Comparison of ENCODE assay signal across 8 mouse cellular contexts in the genomic region with DNA sequence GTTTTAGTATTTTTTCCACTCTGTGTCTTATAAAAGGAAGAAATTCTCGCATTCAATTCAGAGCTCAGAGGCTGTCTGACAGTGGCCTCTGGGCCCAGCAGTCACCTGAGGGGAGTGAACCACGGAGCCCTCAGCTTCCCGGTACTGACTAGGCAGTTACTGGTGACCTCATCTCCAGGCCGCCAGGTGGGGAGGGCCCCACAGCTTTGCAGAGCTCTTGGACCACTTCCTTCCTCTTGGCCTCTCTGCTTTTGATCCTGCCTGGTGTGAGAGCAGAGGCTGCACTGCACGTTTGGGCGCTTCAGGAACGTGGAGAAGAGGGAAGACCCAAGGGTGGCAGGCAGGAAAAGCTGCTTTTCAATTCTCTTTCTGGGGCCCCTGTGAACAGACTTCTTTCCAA. TPM values are rescaled to one million over a fixed set of nuclear protein-coding genes. Genes with fewer than 3 reads are reported as not detected.
DNase-seq lines count a peak whose midpoint lies in the region; ATAC-seq and TF ChIP-seq lines count a peak whose summit lies in the region.

No protein-coding gene starts in this region.

- intact Hi-C loops in heart, postnatal 10 days (cut with DNase I), result loop anchor here (2.0 to 5.0 kb wide), 2 partner anchors 32 to 86 kb away; no protein-coding TSS in a partner anchor
- intact Hi-C loops in left cerebral cortex, postnatal 4 days (cut with DNase I), result no loop called here

- no peaks in the 10 kb centered on the region for H3K36me3 ChIP-seq in heart, embryonic 16.5 days (ENCODE audit: control insufficient read depth, insufficient read depth)
- no peaks in the 10 kb centered on the region for H3K36me3 ChIP-seq in liver, embryonic 15.5 days (replicated peaks)
- H3K36me3 ChIP-seq in stomach, embryonic 16.5 days (ENCODE audit: control insufficient read depth, insufficient read depth, low read length), result no peaks in the 10 kb centered on the region

- no peaks in the 10 kb centered on the region for H3K27me3 ChIP-seq in heart, embryonic 16.5 days (ENCODE audit: control insufficient read depth, insufficient read depth, low read length)
- no peaks in the 10 kb centered on the region for H3K27me3 ChIP-seq in liver, embryonic 15.5 days
- H3K27me3 ChIP-seq in stomach, embryonic 16.5 days (ENCODE audit: control insufficient read depth, insufficient read depth, low read length), result no peaks in the 10 kb centered on the region

- H3K4me1 ChIP-seq in heart, embryonic 16.5 days (ENCODE audit: control insufficient read depth, insufficient read depth, low read length), result peaks cover 12% of the 10 kb centered on the region
- no peaks in the 10 kb centered on the region for H3K4me1 ChIP-seq in liver, embryonic 15.5 days (replicated peaks)
- H3K4me1 ChIP-seq in stomach, embryonic 16.5 days (ENCODE audit: control insufficient read depth, insufficient read depth, low read length), result no peaks in the 10 kb centered on the region

- peak; percentile 70 for ATAC-seq in heart, embryonic 16.5 days (replicated peaks; ENCODE audit: extremely low read depth, insufficient read depth, low FRiP score)
- ATAC-seq in liver, embryonic 15.5 days (ENCODE audit: insufficient read depth), result no peak
- ATAC-seq in stomach, embryonic 16.5 days (ENCODE audit: insufficient read depth, low FRiP score), result 0 out of 2 replicates have a peak, but pooled peaks have one; percentile 56
- no peak for ATAC-seq in erythroid progenitor cell, adult 5-6 weeks (replicated peaks; ENCODE audit: low FRiP score, poor library complexity, severe bottlenecking)

- H3K9me3 ChIP-seq in heart, embryonic 16.5 days (replicated peaks; ENCODE audit: control insufficient read depth, low read length), result no peaks in the 10 kb centered on the region
- H3K9me3 ChIP-seq in liver, embryonic 15.5 days (replicated peaks), result no peaks in the 10 kb centered on the region
- no peaks in the 10 kb centered on the region for H3K9me3 ChIP-seq in stomach, embryonic 16.5 days (replicated peaks; ENCODE audit: control insufficient read depth, low read length)

- no peak overlapping the region for H3K9ac ChIP-seq in heart, embryonic 16.5 days (ENCODE audit: low read length)
- no peak overlapping the region for H3K9ac ChIP-seq in liver, embryonic 15.5 days
- no peak overlapping the region for H3K9ac ChIP-seq in stomach, embryonic 16.5 days (ENCODE audit: low read length)

- DNase-seq in heart, postnatal 10 days, result no peak
- DNase-seq in cerebellum, postnatal 25 days, result peak; percentile 34 to 56
- no peak for DNase-seq in left cerebral cortex, postnatal 4 days
- no peak for DNase-seq in layer of hippocampus, adult 2 months (ENCODE audit: low spot score in 2 of 2)

- TF ChIP-seq CTCF in layer of hippocampus, adult 2 months (conservative IDR thresholded peaks at IDR 0.05), result no peak

- H3K27ac ChIP-seq in heart, embryonic 16.5 days (ENCODE audit: low read length), result peak overlapping the region; percentile 39; the same call in 1 of the 2 replicates
- H3K27ac ChIP-seq in liver, embryonic 15.5 days (replicated peaks), result no peak overlapping the region
- no peak overlapping the region for H3K27ac ChIP-seq in stomach, embryonic 16.5 days (ENCODE audit: low read length)
- H3K27ac ChIP-seq in layer of hippocampus, adult 2 months, result no peak overlapping the region

- no peak overlapping the region for H3K4me2 ChIP-seq in heart, embryonic 16.5 days (ENCODE audit: low read depth, low read length)
- 0 out of 2 replicates have a peak overlapping the region, but pooled peaks have one; percentile 5 for H3K4me2 ChIP-seq in liver, embryonic 15.5 days
- H3K4me2 ChIP-seq in stomach, embryonic 16.5 days (ENCODE audit: low read depth, low read length), result no peak overlapping the region

- H3K4me3 ChIP-seq in heart, embryonic 16.5 days (ENCODE audit: low read length), result no peak overlapping the region
- H3K4me3 ChIP-seq in liver, embryonic 15.5 days (replicated peaks), result no peak overlapping the region
- no peak overlapping the region for H3K4me3 ChIP-seq in stomach, embryonic 16.5 days (replicated peaks; ENCODE audit: low read length)
- H3K4me3 ChIP-seq in layer of hippocampus, adult 2 months, result no peak overlapping the region

- whole genome bisulfite sequencing in heart, embryonic 16.5 days, result 20% methylated on average over 7 of the region's 7 CpGs
- whole genome bisulfite sequencing in liver, embryonic 15.5 days (ENCODE audit: insufficient replicate concordance), result 10% methylated on average over 7 of the region's 7 CpGs
- 18% methylated on average over 7 of the region's 7 CpGs for WGBS in stomach, embryonic 16.5 days

RNA-seq across cellular contexts. Expression of gene Gpr171, which starts 20.7 kb away (rescaled TPM):
- 1.5 and 3.5 TPM in 2 replicates for polyA plus RNA-seq in heart, embryonic 16.5 days (2015; fragmentation: Nextera tagmentation; extraction: Ambion mirVana)
- not detected for total RNA-seq in heart, postnatal 10 days (2021)
- polyA plus RNA-seq in liver, embryonic 15.5 days (2015; fragmentation: Nextera tagmentation; extraction: Ambion mirVana), result 0.68 and 0.77 TPM in 2 replicates
- 0.81 and 1.0 TPM in 2 replicates for polyA plus RNA-seq in stomach, embryonic 16.5 days (2015; fragmentation: Nextera tagmentation; extraction: Ambion mirVana)
- 4.3 and 5.9 TPM in 2 replicates for total RNA-seq in erythroid progenitor cell, adult 5-6 weeks (2015; ENCODE audit: low replicate concordance)
- 0.38 and 2.3 TPM in 2 replicates for total RNA-seq in erythroid progenitor cell, adult 5-6 weeks (2017; ENCODE audit: low replicate concordance)
- total RNA-seq in left cerebral cortex, postnatal 4 days (2021), result not detected
- total RNA-seq in layer of hippocampus, adult 2 months (2021), result not detected

Comparison
In these comparisons a context has a peak if more than half of its experiments do, and no peak if none do; other contexts are left out.
1. ATAC-seq: peak in heart, embryonic 16.5 days (single experiment) and stomach, embryonic 16.5 days (single experiment); none in liver, embryonic 15.5 days (single experiment) and erythroid progenitor cell, adult 5-6 weeks (single experiment).
2. DNase-seq: peak in cerebellum, postnatal 25 days (2 of 2); none in heart, postnatal 10 days (0 of 2), left cerebral cortex, postnatal 4 days (single experiment) and layer of hippocampus, adult 2 months (0 of 2).